Mouse (Mus musculus): ENCODE measurements around the gene Lrch3. TPM values are rescaled to one million over a fixed set of nuclear protein-coding genes. Genes with fewer than 3 reads are reported as not detected.
A peak's percentile ranks its signal among the peaks of the same experiment; 100 is the strongest.

Gene Lrch3
- total RNA-seq (2014; rRNA removed; ENCODE audit: low replicate concordance) (22.8 and 48.9 TPM in 2 replicates), polyA plus RNA-seq (2015; fragmentation: Nextera tagmentation; extraction: Ambion mirVana) (11.2 and 14.0 TPM in 2 replicates)

- Histone ChIP-seq H3K9ac (replicated peaks; ENCODE audit: low read depth, low read length) (peak within 1 kb of the TSS; percentile 83), H3K4me3 (ENCODE audit: low read depth, low read length) (peak within 1 kb of the TSS; percentile 87), H3K9me3 (replicated peaks; ENCODE audit: control insufficient read depth, low read length) (no peaks in the 10 kb centered on the region), H3K36me3 (replicated peaks; ENCODE audit: control insufficient read depth, insufficient read depth, low read length) (no peaks in the 10 kb centered on the region), H3K27me3 (ENCODE audit: control insufficient read depth, insufficient read depth, low read length) (no peaks in the 10 kb centered on the region), H3K27ac (ENCODE audit: low read depth) (peak within 1 kb of the TSS; percentile 90), H3K4me1 (ENCODE audit: control insufficient read depth, insufficient read depth) (peaks cover 4% of the 10 kb centered on the region), H3K4me2 (ENCODE audit: low read depth, low read length) (peak within 1 kb of the TSS; percentile 76)
- no peak; the same call in 1 of the 2 replicates for TF ChIP-seq EP300 (IDR thresholded peaks at IDR 0.05; ENCODE audit: low read depth)
- TF ChIP-seq CTCF (IDR thresholded peaks at IDR 0.05; ENCODE audit: low read depth) = no peak
- under 1% methylated on average over 81 of the region's 85 CpGs for WGBS
- peak; percentile 94 for ATAC-seq (ENCODE audit: insufficient read depth, low read depth)
- DNase-seq (ENCODE audit: low spot score) = peak; percentile 91
Observed at GRCm38 (mm10) chr16:32913937-32914881, at the start of gene Lrch3. Lrch3 (plus strand) TSS chr16:32914100.

- WGBS = 67% methylated on average over 4 of the region's 4 CpGs
- H3K9ac ChIP-seq (replicated peaks; ENCODE audit: low read depth, low read length) = no peak overlapping the region
Observed at GRCm38 (mm10) chr16:32865401-32865800, 48.5 kb upstream of the Lrch3 start.

GRCm38 (mm10) chr16:32866713-32867112 is 47.2 kb upstream of the Lrch3 start:
- H3K4me3 ChIP-seq (ENCODE audit: low read depth, low read length) = peak overlapping the region; percentile 88
- H3K9ac ChIP-seq (replicated peaks; ENCODE audit: low read depth, low read length) = 0 out of 2 replicates have a peak overlapping the region, but pooled peaks have one; percentile 78
- ATAC-seq (ENCODE audit: insufficient read depth, low read depth) (no peak), DNase-seq (ENCODE audit: low spot score) (no peak)
- TF ChIP-seq CTCF (IDR thresholded peaks at IDR 0.05; ENCODE audit: low read depth) = no peak
- no peak for TF ChIP-seq EP300 (IDR thresholded peaks at IDR 0.05; ENCODE audit: low read depth)
- peaks cover 13% of the 10 kb centered on the region for H3K4me1 ChIP-seq (ENCODE audit: control insufficient read depth, insufficient read depth)
- no peaks in the 10 kb centered on the region for H3K9me3 ChIP-seq (replicated peaks; ENCODE audit: control insufficient read depth, low read length)
- H3K4me2 ChIP-seq (ENCODE audit: low read depth, low read length) = peak overlapping the region; percentile 83
- no peaks in the 10 kb centered on the region for H3K27me3 ChIP-seq (ENCODE audit: control insufficient read depth, insufficient read depth, low read length)
- no peak overlapping the region for H3K27ac ChIP-seq (ENCODE audit: low read depth)
- WGBS = 74% methylated on average over 5 of the region's 5 CpGs
- H3K36me3 ChIP-seq (replicated peaks; ENCODE audit: control insufficient read depth, insufficient read depth, low read length) = 0 out of 2 replicates have a peak, but pooled peaks cover 6% of the 10 kb centered on the region

More at GRCm38 (mm10) chr16:32865401-32865800, 48.5 kb upstream of the Lrch3 start:
- H3K9me3 ChIP-seq (replicated peaks; ENCODE audit: control insufficient read depth, low read length) = no peaks in the 10 kb centered on the region
- DNase-seq (ENCODE audit: low spot score) = no peak
- H3K27me3 ChIP-seq (ENCODE audit: control insufficient read depth, insufficient read depth, low read length) = no peaks in the 10 kb centered on the region
- no peak for ATAC-seq (ENCODE audit: insufficient read depth, low read depth)
- peaks cover 14% of the 10 kb centered on the region; the same call in 1 of the 2 replicates for H3K36me3 ChIP-seq (replicated peaks; ENCODE audit: control insufficient read depth, insufficient read depth, low read length)
- peaks cover 13% of the 10 kb centered on the region for H3K4me1 ChIP-seq (ENCODE audit: control insufficient read depth, insufficient read depth)
- no peak for TF ChIP-seq EP300 (IDR thresholded peaks at IDR 0.05; ENCODE audit: low read depth)
- no peak for TF ChIP-seq CTCF (IDR thresholded peaks at IDR 0.05; ENCODE audit: low read depth)
- H3K27ac ChIP-seq (ENCODE audit: low read depth) = no peak overlapping the region
- no peak overlapping the region for H3K4me3 ChIP-seq (ENCODE audit: low read depth, low read length)
- no peak overlapping the region for H3K4me2 ChIP-seq (ENCODE audit: low read depth, low read length)

GRCm38 (mm10) chr16:32867919-32868552 is 45.9 kb upstream of the Lrch3 start:
- Histone ChIP-seq H3K4me3 (ENCODE audit: low read depth, low read length) (peak overlapping the region; percentile 88), H3K4me2 (ENCODE audit: low read depth, low read length) (peak overlapping the region; percentile 83), H3K4me1 (ENCODE audit: control insufficient read depth, insufficient read depth) (peaks cover 9% of the 10 kb centered on the region), H3K9ac (replicated peaks; ENCODE audit: low read depth, low read length) (peak overlapping the region; percentile 78), H3K27ac (ENCODE audit: low read depth) (peak overlapping the region; percentile 88), H3K36me3 (replicated peaks; ENCODE audit: control insufficient read depth, insufficient read depth, low read length) (0 out of 2 replicates have a peak, but pooled peaks cover 6% of the 10 kb centered on the region), H3K27me3 (ENCODE audit: control insufficient read depth, insufficient read depth, low read length) (no peaks in the 10 kb centered on the region), H3K9me3 (replicated peaks; ENCODE audit: control insufficient read depth, low read length) (no peaks in the 10 kb centered on the region)
- peak; percentile 98 for DNase-seq (ENCODE audit: low spot score)
- TF ChIP-seq CTCF (IDR thresholded peaks at IDR 0.05; ENCODE audit: low read depth) = no peak
- TF ChIP-seq EP300 (IDR thresholded peaks at IDR 0.05; ENCODE audit: low read depth) = no peak; the same call in 1 of the 2 replicates
- under 1% methylated on average over 35 of the region's 35 CpGs for WGBS
- peak; percentile 98 for ATAC-seq (ENCODE audit: insufficient read depth, low read depth)

- no peaks in the 10 kb centered on the region for H3K9me3 ChIP-seq (replicated peaks; ENCODE audit: control insufficient read depth, low read length)
- no peaks in the 10 kb centered on the region for H3K27me3 ChIP-seq (ENCODE audit: control insufficient read depth, insufficient read depth, low read length)
- no peak overlapping the region for H3K4me2 ChIP-seq (ENCODE audit: low read depth, low read length)
- H3K4me1 ChIP-seq (ENCODE audit: control insufficient read depth, insufficient read depth) = peaks cover 9% of the 10 kb centered on the region
- WGBS = 64% methylated on average over 5 of the region's 5 CpGs
- H3K9ac ChIP-seq (replicated peaks; ENCODE audit: low read depth, low read length) = no peak overlapping the region
- ATAC-seq (ENCODE audit: insufficient read depth, low read depth) (no peak), DNase-seq (ENCODE audit: low spot score) (no peak)
- H3K27ac ChIP-seq (ENCODE audit: low read depth) = no peak overlapping the region
- H3K4me3 ChIP-seq (ENCODE audit: low read depth, low read length) = no peak overlapping the region
- 0 out of 2 replicates have a peak, but pooled peaks cover 5% of the 10 kb centered on the region for H3K36me3 ChIP-seq (replicated peaks; ENCODE audit: control insufficient read depth, insufficient read depth, low read length)
- TF ChIP-seq CTCF (IDR thresholded peaks at IDR 0.05; ENCODE audit: low read depth) = no peak
- no peak for TF ChIP-seq EP300 (IDR thresholded peaks at IDR 0.05; ENCODE audit: low read depth)
Observed at GRCm38 (mm10) chr16:32870231-32870630, 43.7 kb upstream of the Lrch3 start.

Data from heart, postnatal 0 days (tissue).